Mouse (Mus musculus) liver, adult 2 months (tissue): Measurements from ENCODE around the gene Gm43191. TPM values are rescaled to one million over a fixed set of nuclear protein-coding genes. Genes with fewer than 3 reads are reported as not detected.
A peak's percentile ranks its signal among the peaks of the same experiment; 100 is the strongest.
"Not testable (repeated sequence)": the region's sequence is repeated elsewhere in the genome, so short reads cannot be mapped to it uniquely, and the experiment has no call there.

Source experiments
- DNase-seq: peaks from one replicate; pipeline ENCODE4 v3.0.0-alpha.2; 2011; ENCODE audit warnings: low read depth, low spot score; ENCODE audit errors: extremely low read depth
- H3K27ac ChIP-seq: fragments of 200-500 bp; replicated peaks from 2 replicates; pipeline ENCODE4 v1.5.1; 2012; ENCODE audit warnings: low read depth, mild to moderate bottlenecking, control low read depth, inconsistent platforms, low read length; ENCODE audit not compliant: insufficient read depth
- H3K27me3 ChIP-seq: fragments of 200-500 bp; 2 replicates; pipeline ENCODE4 v1.6.1; 2012; ENCODE audit warnings: mild to moderate bottlenecking, moderate library complexity, low read length, inconsistent platforms; ENCODE audit not compliant: control insufficient read depth, insufficient read depth
- H3K36me3 ChIP-seq: fragments of 200-500 bp; 2 replicates; pipeline ENCODE4 v1.6.1; 2012; ENCODE audit warnings: low read length, inconsistent platforms; ENCODE audit not compliant: control insufficient read depth, insufficient read depth
- H3K4me1 ChIP-seq: fragments of 200-500 bp; 2 replicates; pipeline ENCODE4 v1.6.1; 2011; ENCODE audit warnings: low read length; ENCODE audit not compliant: control insufficient read depth, insufficient read depth
- H3K4me3 ChIP-seq: fragments of 200-500 bp; 2 replicates; pipeline ENCODE4 v1.5.1; 2011; ENCODE audit warnings: low read depth, mild to moderate bottlenecking, control low read depth, low read length, moderate library complexity; ENCODE audit not compliant: insufficient read depth
- H3K79me2 ChIP-seq: fragments of 200-500 bp; 2 replicates; pipeline ENCODE4 v1.6.1; 2012; ENCODE audit warnings: inconsistent platforms, mild to moderate bottlenecking, low read length, moderate library complexity; ENCODE audit not compliant: control insufficient read depth, insufficient read depth
- H3K9ac ChIP-seq: fragments of 200-500 bp; 2 replicates; pipeline ENCODE4 v1.6.1; 2012; ENCODE audit warnings: low read depth, mild to moderate bottlenecking, control low read depth, inconsistent platforms, low read length
- CTCF ChIP-seq: fragments of 200-500 bp; IDR thresholded peaks from 2 replicates; pipeline ENCODE4 v1.5.1; 2011; ENCODE audit warnings: low read depth, low read length, control low read depth
- POLR2A ChIP-seq: fragments of 200-500 bp; IDR thresholded peaks from 2 replicates; pipeline ENCODE4 v1.6.1; 2011; ENCODE audit warnings: low read length, control low read depth; ENCODE audit not compliant: insufficient read depth; ENCODE audit errors: extremely low read depth
- WGBS: fragments of 180-500 bp; shearing (Covaris S2); methylation state at CpG from one replicate; pipeline ENCODE4 v1.1.7; 2018; 5-methylcytosine and 5-hydroxymethylcytosine counted together
- polyA plus RNA-seq: library from polyadenylated mRNA; depleted of rRNA; stranded (reverse); fragments of >200 nt; gene quantifications from 2 replicates; pipeline ENCODE4 v1.2.3, GENCODE M21; 2012
- total RNA-seq: library from RNA; depleted of rRNA; stranded (reverse); fragments of >200 nt; gene quantifications from 2 replicates; pipeline ENCODE4 v1.2.3, GENCODE M21; 2014

Gene Gm43191
- total and polyA plus RNA-seq, 2 experiments, result not detected

DNA sequence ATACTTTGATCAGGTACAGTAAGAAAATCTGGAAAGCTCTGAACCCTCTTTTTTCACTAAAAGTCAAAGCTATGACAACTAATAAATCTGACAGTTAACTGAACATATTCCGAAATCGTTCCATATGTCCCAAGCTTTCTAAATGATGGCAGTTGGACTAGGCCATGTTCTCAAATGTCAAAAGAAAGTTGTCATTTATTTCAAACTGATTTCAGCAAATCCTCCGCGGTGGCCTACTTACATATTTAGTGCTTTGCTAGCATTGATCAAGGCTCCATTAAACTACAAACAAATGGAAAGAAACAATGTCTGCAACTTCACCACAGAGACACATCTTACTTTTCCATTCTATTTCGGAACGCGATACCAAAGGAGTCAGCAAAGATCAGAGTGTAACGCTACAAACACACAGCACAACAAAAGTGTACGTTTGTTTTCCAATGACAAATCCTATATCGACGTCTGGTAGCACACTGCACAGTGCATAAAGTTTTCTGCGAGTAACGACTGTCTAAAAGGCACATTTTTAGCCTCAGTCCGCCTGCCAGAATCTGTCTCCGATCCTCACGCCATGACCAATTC lies 19.7 kb downstream of the Gm43191 start:
- Histone ChIP-seq H3K4me1 (peaks cover 22% of the 10 kb centered on the region), H3K79me2 (peaks cover 28% of the 10 kb centered on the region; the same call in 1 of the 2 replicates), H3K36me3 (no peaks in the 10 kb centered on the region), H3K9ac (peak overlapping the region; percentile 92), H3K27ac (peak overlapping the region; percentile 70), H3K27me3 (no peaks in the 10 kb centered on the region), H3K4me3 (peak overlapping the region; percentile 74)
- TF ChIP-seq POLR2A (no peak), CTCF (no peak)
- WGBS, result 3% methylated on average over 16 of the region's 16 CpGs
- peak; percentile 52 for DNase-seq

- no peak overlapping the region for H3K27ac ChIP-seq
- peaks cover 22% of the 10 kb centered on the region for H3K4me1 ChIP-seq
- H3K27me3 ChIP-seq, result no peaks in the 10 kb centered on the region
- H3K4me3 ChIP-seq, result no peak overlapping the region
- no peak for DNase-seq
- H3K79me2 ChIP-seq, result peaks cover 34% of the 10 kb centered on the region; the same call in 1 of the 2 replicates
- 77% methylated on average over 13 of the region's 13 CpGs for WGBS
- H3K9ac ChIP-seq, result no peak overlapping the region
- TF ChIP-seq CTCF, result no peak
- no peak for TF ChIP-seq POLR2A
- no peaks in the 10 kb centered on the region for H3K36me3 ChIP-seq
Observed at GRCm38 (mm10) chr3:116659856-116660430, 21.1 kb downstream of the Gm43191 start.

GRCm38 (mm10) chr3:116658928-116659565 lies 22.0 kb downstream of the Gm43191 start:
- H3K27me3 ChIP-seq, result no peaks in the 10 kb centered on the region
- no peak for TF ChIP-seq CTCF
- no peak for TF ChIP-seq POLR2A
- no peaks in the 10 kb centered on the region for H3K36me3 ChIP-seq
- no peak overlapping the region for H3K27ac ChIP-seq
- peaks cover 34% of the 10 kb centered on the region; the same call in 1 of the 2 replicates for H3K79me2 ChIP-seq
- H3K4me3 ChIP-seq, result no peak overlapping the region
- peak; percentile 55 for DNase-seq
- WGBS, result 62% methylated on average over 15 of the region's 15 CpGs
- no peak overlapping the region for H3K9ac ChIP-seq
- H3K4me1 ChIP-seq, result peaks cover 22% of the 10 kb centered on the region

DNA sequence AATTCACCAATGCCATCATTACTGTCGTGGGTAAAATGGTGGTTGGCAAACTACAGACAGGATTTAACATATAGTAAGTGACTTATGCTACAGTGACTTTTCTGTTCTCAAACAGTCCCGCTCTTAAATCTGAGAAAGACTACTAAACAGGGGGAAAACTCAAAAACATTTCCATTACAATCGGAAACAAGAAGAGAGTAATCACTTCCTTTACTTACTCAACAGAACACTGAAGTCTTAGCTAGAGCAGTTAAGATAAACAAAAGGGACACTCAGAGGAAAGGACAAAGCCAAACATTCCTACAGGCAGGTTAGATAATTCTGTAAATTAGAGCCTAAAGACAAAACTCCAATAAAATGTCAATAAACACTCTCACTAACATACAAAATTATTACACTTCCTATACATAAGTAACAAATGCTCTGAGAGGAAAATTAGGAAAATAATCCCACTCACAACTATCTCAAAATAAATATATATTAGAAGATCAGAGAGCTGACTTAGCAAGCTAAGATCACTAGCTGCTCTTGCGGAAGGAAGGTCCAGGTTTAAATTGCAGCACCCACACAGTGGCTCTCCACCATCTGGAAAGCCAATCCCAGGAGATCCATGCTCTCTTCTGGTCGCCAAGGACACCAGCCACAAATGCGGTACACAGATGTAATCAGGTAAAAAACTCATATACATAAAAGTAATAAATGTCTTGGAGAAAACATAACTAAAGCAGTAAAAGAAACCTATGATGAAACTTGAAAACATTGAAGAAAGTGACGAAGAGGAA lies 24.7 kb downstream of the Gm43191 start:
- Histone ChIP-seq H3K9ac (no peak overlapping the region), H3K36me3 (no peaks in the 10 kb centered on the region), H3K4me1 (peaks cover 17% of the 10 kb centered on the region), H3K27me3 (no peaks in the 10 kb centered on the region), H3K4me3 (no peak overlapping the region), H3K27ac (no peak overlapping the region), H3K79me2 (peaks cover 42% of the 10 kb centered on the region)
- no peak for DNase-seq
- no peak for TF ChIP-seq CTCF
- WGBS, result 80% methylated on average over 7 of the region's 7 CpGs

- H3K27me3 ChIP-seq, H3K27ac ChIP-seq, H3K36me3 ChIP-seq, H3K4me1 ChIP-seq, H3K4me3 ChIP-seq, H3K9ac ChIP-seq, DNase-seq: not testable (repeated sequence)
- WGBS, result 88% methylated on average over 11 of the region's 11 CpGs
- H3K79me2 ChIP-seq, result peaks cover 35% of the 10 kb centered on the region
Observed at GRCm38 (mm10) chr3:116654051-116654450, 27.0 kb downstream of the Gm43191 start.
